Mouse (Mus musculus): ENCODE measurements around the gene Syt10. TPM values are rescaled to one million over a fixed set of nuclear protein-coding genes. Genes with fewer than 3 reads are reported as not detected.
"Not testable (repeated sequence)": the region's sequence is repeated elsewhere in the genome, so short reads cannot be mapped to it uniquely, and the experiment has no call there.

Gene Syt10
- polyA plus RNA-seq (2015; fragmentation: Nextera tagmentation; extraction: Ambion mirVana) = 0.10 TPM in 1 of 2 replicates, not detected in the other

GRCm38 (mm10) chr15:89841364-89842017, at the start of gene Syt10:
Syt10 (minus strand) TSS chr15:89841860.
- Histone ChIP-seq H3K36me3 (no peaks in the 10 kb centered on the region), H3K4me1 (replicated peaks) (peaks cover 10% of the 10 kb centered on the region), H3K9me3 (replicated peaks) (no peaks in the 10 kb centered on the region), H3K9ac (0 out of 2 replicates have a peak within 1 kb of the TSS, but pooled peaks have one; percentile 9), H3K27ac (no peak within 1 kb of the TSS), H3K4me3 (peak within 1 kb of the TSS; percentile 52), H3K27me3 (peaks cover 35% of the 10 kb centered on the region), H3K4me2 (peak within 1 kb of the TSS; percentile 91)
- under 1% methylated on average over 53 of the region's 53 CpGs for WGBS
- peak; percentile 62; the same call in 1 of the 2 replicates for ATAC-seq (replicated peaks; ENCODE audit: insufficient number of reproducible peaks, insufficient read depth, low FRiP score, low read depth)

- no peaks in the 10 kb centered on the region for H3K9me3 ChIP-seq (replicated peaks)
- H3K27me3 ChIP-seq = no peaks in the 10 kb centered on the region
- WGBS = 92% methylated on average over 2 of the region's 2 CpGs
- H3K4me2 ChIP-seq = no peak overlapping the region
- no peaks in the 10 kb centered on the region for H3K4me1 ChIP-seq (replicated peaks)
- no peak for ATAC-seq (replicated peaks; ENCODE audit: insufficient number of reproducible peaks, insufficient read depth, low FRiP score, low read depth)
- no peak overlapping the region for H3K9ac ChIP-seq
- no peak overlapping the region for H3K4me3 ChIP-seq
- no peaks in the 10 kb centered on the region for H3K36me3 ChIP-seq
- H3K27ac ChIP-seq = no peak overlapping the region
These were observed 42.1 kb upstream of the Syt10 start for GRCm38 (mm10) chr15:89883799-89884198.

GRCm38 (mm10) chr15:89878981-89879380, 37.3 kb upstream of the Syt10 start:
- WGBS = 83% methylated on average over 2 of the region's 2 CpGs
- Histone ChIP-seq H3K4me1 (replicated peaks) (no peaks in the 10 kb centered on the region), H3K27me3 (no peaks in the 10 kb centered on the region), H3K9ac (no peak overlapping the region), H3K4me3 (no peak overlapping the region), H3K36me3 (no peaks in the 10 kb centered on the region), H3K9me3 (replicated peaks) (no peaks in the 10 kb centered on the region), H3K4me2 (no peak overlapping the region), H3K27ac (no peak overlapping the region)
- no peak for ATAC-seq (replicated peaks; ENCODE audit: insufficient number of reproducible peaks, insufficient read depth, low FRiP score, low read depth)

GRCm38 (mm10) chr15:89816098-89816497, 25.6 kb downstream of the Syt10 start:
- Histone ChIP-seq H3K9me3 (replicated peaks) (no peaks in the 10 kb centered on the region), H3K4me1 (replicated peaks) (no peaks in the 10 kb centered on the region), H3K4me2 (no peak overlapping the region), H3K9ac (no peak overlapping the region), H3K27me3 (no peaks in the 10 kb centered on the region), H3K4me3 (no peak overlapping the region), H3K27ac (no peak overlapping the region), H3K36me3 (no peaks in the 10 kb centered on the region)
- WGBS = 64% methylated on average over 10 of the region's 10 CpGs
- no peak for ATAC-seq (replicated peaks; ENCODE audit: insufficient number of reproducible peaks, insufficient read depth, low FRiP score, low read depth)

- Histone ChIP-seq H3K27ac (no peak overlapping the region), H3K36me3 (no peaks in the 10 kb centered on the region), H3K9me3 (replicated peaks) (no peaks in the 10 kb centered on the region), H3K4me3 (no peak overlapping the region), H3K9ac (no peak overlapping the region), H3K27me3 (no peaks in the 10 kb centered on the region), H3K4me1 (replicated peaks) (no peaks in the 10 kb centered on the region), H3K4me2 (no peak overlapping the region)
- WGBS = 87% methylated on average over 3 of the region's 3 CpGs
- no peak for ATAC-seq (replicated peaks; ENCODE audit: insufficient number of reproducible peaks, insufficient read depth, low FRiP score, low read depth)
These were observed 37.2 kb downstream of the Syt10 start for GRCm38 (mm10) chr15:89804478-89804877.

- Histone ChIP-seq H3K4me1 (replicated peaks) (no peaks in the 10 kb centered on the region), H3K9me3 (replicated peaks) (no peaks in the 10 kb centered on the region), H3K36me3 (no peaks in the 10 kb centered on the region), H3K27me3 (no peaks in the 10 kb centered on the region), H3K4me3 (no peak overlapping the region), H3K9ac (no peak overlapping the region), H3K4me2 (peak overlapping the region; percentile 0; the same call in 1 of the 2 replicates), H3K27ac (no peak overlapping the region)
- no peak for ATAC-seq (replicated peaks; ENCODE audit: insufficient number of reproducible peaks, insufficient read depth, low FRiP score, low read depth)
- WGBS = 74% methylated on average over 9 of the region's 9 CpGs
These were observed 61.7 kb downstream of the Syt10 start for GRCm38 (mm10) chr15:89779928-89780327.

DNA sequence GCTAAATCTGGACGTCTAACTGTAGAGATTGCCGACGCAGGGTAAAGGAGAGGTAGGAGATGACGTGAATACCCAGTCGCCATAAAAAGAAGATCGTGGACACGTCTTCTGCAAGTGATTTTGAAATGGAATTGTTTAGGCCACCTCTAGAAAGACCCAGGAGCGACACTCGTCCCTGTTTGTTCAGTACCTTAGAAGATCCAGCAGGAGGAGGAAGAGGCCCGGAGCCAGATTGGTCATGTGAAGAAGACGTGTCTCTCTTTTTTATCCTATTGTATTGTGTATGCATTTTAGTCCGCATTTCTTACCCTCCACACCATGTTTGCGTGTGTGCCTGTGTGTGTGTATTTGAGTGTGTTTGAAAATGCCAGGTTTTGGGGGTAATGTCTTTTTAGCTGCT, 75.6 kb downstream of the Syt10 start:
- not testable (repeated sequence) for H3K4me2 ChIP-seq; H3K27ac ChIP-seq; H3K9ac ChIP-seq; H3K4me3 ChIP-seq; H3K9me3 ChIP-seq (replicated peaks); H3K4me1 ChIP-seq (replicated peaks); H3K36me3 ChIP-seq; ATAC-seq (replicated peaks; ENCODE audit: insufficient number of reproducible peaks, insufficient read depth, low FRiP score, low read depth); H3K27me3 ChIP-seq
- 88% methylated on average over 13 of the region's 13 CpGs for WGBS

GRCm38 (mm10) chr15:89733611-89734010, 108.0 kb downstream of the Syt10 start:
- Histone ChIP-seq H3K4me3 (no peak overlapping the region), H3K9ac (no peak overlapping the region), H3K9me3 (replicated peaks) (no peaks in the 10 kb centered on the region), H3K27me3 (no peaks in the 10 kb centered on the region), H3K4me2 (no peak overlapping the region), H3K4me1 (replicated peaks) (no peaks in the 10 kb centered on the region), H3K27ac (no peak overlapping the region), H3K36me3 (no peaks in the 10 kb centered on the region)
- 64% methylated on average over 3 of the region's 3 CpGs for WGBS
- no peak for ATAC-seq (replicated peaks; ENCODE audit: insufficient number of reproducible peaks, insufficient read depth, low FRiP score, low read depth)

Small RNAs within 50 kb of the gene (microRNA-seq; reads per million reads assigned to microRNA genes)
- gene Gm24643 = not detected

Other genes with a start within 250 kb of the Syt10 start
- 18.1 and 22.3 TPM in 2 replicates for gene Rabl2, start 249.9 kb downstream of the Syt10 start, polyA plus RNA-seq (2015; fragmentation: Nextera tagmentation; extraction: Ambion mirVana)